Mouse (Mus musculus) embryonic facial prominence, embryonic 15.5 days (tissue): ENCODE measurements at regions not wholly inside any gene's neighbourhood (a gene's known extent, or its start where the extent isn't known, plus 50 kb on each side); places are given as distances from the start of the nearest gene placed in this dataset.

Source experiments
- ATAC-seq: fragments of 200-750 bp; cut with Nextera tagmentation; 2 replicates; pipeline ENCODE4 v1.8.0; 2017; ENCODE audit warnings: low read depth, moderate TSS enrichment; ENCODE audit not compliant: insufficient number of reproducible peaks, low FRiP score, low TSS enrichment
- H3K27ac ChIP-seq: fragments of 300-500 bp; sonication (generic); replicated peaks from 2 replicates; pipeline ENCODE4 v1.5.1; 2015; ENCODE audit warnings: mild to moderate bottlenecking, inconsistent platforms
- H3K27me3 ChIP-seq: fragments of 300-500 bp; sonication (generic); 2 replicates; pipeline ENCODE4 v1.6.1; 2015; ENCODE audit warnings: inconsistent platforms
- H3K36me3 ChIP-seq: fragments of 300-500 bp; sonication (generic); 2 replicates; pipeline ENCODE4 v1.6.1; 2015; ENCODE audit warnings: mild to moderate bottlenecking, inconsistent platforms
- H3K4me1 ChIP-seq: fragments of 300-500 bp; sonication (generic); 2 replicates; pipeline ENCODE4 v1.6.1; 2015; ENCODE audit warnings: inconsistent platforms
- H3K4me2 ChIP-seq: fragments of 300-500 bp; sonication (generic); replicated peaks from 2 replicates; pipeline ENCODE4 v1.6.1; 2015; ENCODE audit warnings: mild to moderate bottlenecking, inconsistent platforms
- H3K4me3 ChIP-seq: fragments of 300-500 bp; sonication (generic); replicated peaks from 2 replicates; pipeline ENCODE4 v1.5.1; 2015; ENCODE audit warnings: mild to moderate bottlenecking, inconsistent platforms
- H3K9ac ChIP-seq: fragments of 300-500 bp; sonication (generic); 2 replicates; pipeline ENCODE4 v1.6.1; 2015; ENCODE audit warnings: inconsistent platforms
- H3K9me3 ChIP-seq: fragments of 300-500 bp; sonication (generic); replicated peaks from 2 replicates; pipeline ENCODE4 v1.6.1; 2016; ENCODE audit warnings: inconsistent platforms
- WGBS: fragments of 180-500 bp; shearing (Covaris S2); methylation state at CpG from one replicate; pipeline ENCODE4 v1.1.7; 2015; 5-methylcytosine and 5-hydroxymethylcytosine counted together

DNA sequence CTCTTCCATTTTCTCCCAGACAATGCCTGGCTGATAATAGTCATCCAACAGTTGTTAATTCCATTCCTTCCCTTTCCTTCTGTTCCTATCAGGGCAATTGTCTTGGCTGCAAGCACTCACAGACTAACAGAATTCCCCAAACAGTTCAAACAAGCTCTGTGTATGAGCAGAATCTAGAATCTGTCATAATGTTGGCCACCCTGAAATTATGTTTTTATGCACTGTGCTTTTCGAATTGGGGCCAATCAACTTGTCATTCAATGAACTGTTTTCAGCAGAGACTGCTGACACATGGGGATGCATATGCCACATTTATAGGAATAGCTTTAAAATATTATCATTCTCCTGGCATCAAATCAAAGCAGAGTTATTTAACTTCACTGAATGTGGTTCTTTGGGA, 235.8 kb upstream of the Tmtc4 start:
- Histone ChIP-seq H3K27me3 (no peaks in the 10 kb centered on the region), H3K4me2 (no peak overlapping the region), H3K4me1 (no peaks in the 10 kb centered on the region), H3K36me3 (no peaks in the 10 kb centered on the region), H3K27ac (no peak overlapping the region), H3K9ac (no peak overlapping the region), H3K9me3 (no peaks in the 10 kb centered on the region), H3K4me3 (no peak overlapping the region)
- ATAC-seq: no peak
- 31% methylated on average over 1 of the region's 1 CpGs for WGBS

DNA sequence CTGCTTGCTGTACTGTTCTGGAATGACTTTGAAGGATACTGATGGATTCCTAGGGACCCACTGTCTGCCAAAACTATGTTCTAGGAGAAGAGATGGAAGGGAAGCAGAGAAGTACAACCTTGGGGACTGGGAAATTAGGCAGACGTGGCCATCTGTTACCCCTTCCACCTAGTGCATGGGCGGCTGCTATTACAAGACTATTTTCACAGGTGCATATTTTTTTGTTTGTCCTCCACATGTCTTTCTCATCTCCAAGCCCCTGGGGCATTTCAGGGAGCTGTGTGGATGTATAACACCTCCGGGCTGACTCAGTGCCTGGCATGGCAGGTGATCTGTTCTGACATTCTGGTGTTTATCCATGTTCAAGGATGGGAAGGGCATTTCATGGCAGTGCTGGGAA, 226.4 kb upstream of the Tmtc4 start:
- no peaks in the 10 kb centered on the region for H3K4me1 ChIP-seq
- H3K4me2 ChIP-seq: no peak overlapping the region
- no peak for ATAC-seq
- H3K4me3 ChIP-seq: no peak overlapping the region
- 63% methylated on average over 3 of the region's 3 CpGs for WGBS
- no peak overlapping the region for H3K27ac ChIP-seq
- H3K27me3 ChIP-seq: no peaks in the 10 kb centered on the region
- no peak overlapping the region for H3K9ac ChIP-seq
- no peaks in the 10 kb centered on the region for H3K9me3 ChIP-seq
- no peaks in the 10 kb centered on the region for H3K36me3 ChIP-seq

DNA sequence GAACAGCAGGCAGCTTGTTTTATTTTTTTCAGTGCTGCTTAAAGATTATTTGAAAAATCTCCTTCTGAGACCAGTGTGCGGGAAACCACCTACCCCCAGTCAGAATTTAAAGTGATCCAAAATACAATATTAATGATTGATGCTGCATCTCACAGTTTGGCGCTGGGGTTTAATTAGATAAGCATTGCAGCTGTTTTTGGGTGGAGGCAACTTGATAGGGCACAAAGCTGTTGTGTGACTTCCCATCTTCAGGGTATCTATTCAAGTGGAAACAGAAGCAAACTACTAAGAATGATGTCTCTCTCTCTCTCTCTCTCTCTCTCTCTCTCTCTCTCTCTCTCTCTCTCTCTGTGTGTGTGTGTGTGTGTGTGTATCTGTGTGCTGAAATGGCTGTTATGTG, 219.0 kb upstream of the Tmtc4 start:
- WGBS: 64% methylated on average over 2 of the region's 2 CpGs
- H3K27ac ChIP-seq: no peak overlapping the region

GRCm38 (mm10) chr14:123202313-123202712, 218.5 kb upstream of the Tmtc4 start:
- Histone ChIP-seq H3K36me3 (no peaks in the 10 kb centered on the region), H3K9me3 (no peaks in the 10 kb centered on the region), H3K9ac (no peak overlapping the region), H3K27ac (peak overlapping the region; percentile 40; the same call in 1 of the 2 replicates), H3K4me3 (no peak overlapping the region), H3K27me3 (no peaks in the 10 kb centered on the region), H3K4me1 (peaks cover 9% of the 10 kb centered on the region; the same call in 1 of the 2 replicates), H3K4me2 (peak overlapping the region; percentile 30)
- 43% methylated on average over 4 of the region's 4 CpGs for WGBS
- no peak for ATAC-seq

More for the DNA sequence above, 219.0 kb upstream of the Tmtc4 start:
- H3K9me3 ChIP-seq: no peaks in the 10 kb centered on the region
- no peak overlapping the region for H3K9ac ChIP-seq
- ATAC-seq: no peak
- H3K36me3 ChIP-seq: no peaks in the 10 kb centered on the region
- peaks cover 9% of the 10 kb centered on the region; the same call in 1 of the 2 replicates for H3K4me1 ChIP-seq
- H3K27me3 ChIP-seq: no peaks in the 10 kb centered on the region
- H3K4me2 ChIP-seq: no peak overlapping the region
- H3K4me3 ChIP-seq: no peak overlapping the region

- H3K4me3 ChIP-seq: no peak overlapping the region
- WGBS: 36% methylated on average over 14 of the region's 14 CpGs
- ATAC-seq: peak; percentile 79
- peaks cover 9% of the 10 kb centered on the region; the same call in 1 of the 2 replicates for H3K4me1 ChIP-seq
- H3K27me3 ChIP-seq: no peaks in the 10 kb centered on the region
- H3K36me3 ChIP-seq: no peaks in the 10 kb centered on the region
- no peak overlapping the region for H3K9ac ChIP-seq
- H3K27ac ChIP-seq: peak overlapping the region; percentile 40; the same call in 1 of the 2 replicates
- H3K9me3 ChIP-seq: no peaks in the 10 kb centered on the region
- peak overlapping the region; percentile 30 for H3K4me2 ChIP-seq
Observed at GRCm38 (mm10) chr14:123201426-123202274, 217.8 kb upstream of the Tmtc4 start.

GRCm38 (mm10) chr14:123199111-123199510, 215.3 kb upstream of the Tmtc4 start:
- WGBS: 39% methylated on average over 3 of the region's 3 CpGs
- no peak for ATAC-seq

GRCm38 (mm10) chr14:123192574-123192973, 208.7 kb upstream of the Tmtc4 start:
- Histone ChIP-seq H3K9me3 (no peaks in the 10 kb centered on the region), H3K4me1 (no peaks in the 10 kb centered on the region), H3K36me3 (no peaks in the 10 kb centered on the region), H3K9ac (no peak overlapping the region), H3K4me2 (no peak overlapping the region), H3K27ac (no peak overlapping the region), H3K4me3 (no peak overlapping the region), H3K27me3 (no peaks in the 10 kb centered on the region)
- ATAC-seq: no peak
- WGBS: 84% methylated on average over 2 of the region's 2 CpGs

More at GRCm38 (mm10) chr14:123199111-123199510, 215.3 kb upstream of the Tmtc4 start:
- H3K36me3 ChIP-seq: no peaks in the 10 kb centered on the region
- no peak overlapping the region for H3K4me3 ChIP-seq
- H3K9me3 ChIP-seq: no peaks in the 10 kb centered on the region
- no peak overlapping the region for H3K4me2 ChIP-seq
- no peaks in the 10 kb centered on the region for H3K27me3 ChIP-seq
- no peak overlapping the region for H3K9ac ChIP-seq
- H3K27ac ChIP-seq: no peak overlapping the region
- peaks cover 9% of the 10 kb centered on the region; the same call in 1 of the 2 replicates for H3K4me1 ChIP-seq

GRCm38 (mm10) chr14:123190729-123191128, 206.9 kb upstream of the Tmtc4 start:
- Histone ChIP-seq H3K36me3 (no peaks in the 10 kb centered on the region), H3K27ac (no peak overlapping the region), H3K27me3 (no peaks in the 10 kb centered on the region), H3K9ac (no peak overlapping the region), H3K4me1 (no peaks in the 10 kb centered on the region), H3K9me3 (no peaks in the 10 kb centered on the region), H3K4me2 (no peak overlapping the region), H3K4me3 (no peak overlapping the region)
- ATAC-seq: no peak

DNA sequence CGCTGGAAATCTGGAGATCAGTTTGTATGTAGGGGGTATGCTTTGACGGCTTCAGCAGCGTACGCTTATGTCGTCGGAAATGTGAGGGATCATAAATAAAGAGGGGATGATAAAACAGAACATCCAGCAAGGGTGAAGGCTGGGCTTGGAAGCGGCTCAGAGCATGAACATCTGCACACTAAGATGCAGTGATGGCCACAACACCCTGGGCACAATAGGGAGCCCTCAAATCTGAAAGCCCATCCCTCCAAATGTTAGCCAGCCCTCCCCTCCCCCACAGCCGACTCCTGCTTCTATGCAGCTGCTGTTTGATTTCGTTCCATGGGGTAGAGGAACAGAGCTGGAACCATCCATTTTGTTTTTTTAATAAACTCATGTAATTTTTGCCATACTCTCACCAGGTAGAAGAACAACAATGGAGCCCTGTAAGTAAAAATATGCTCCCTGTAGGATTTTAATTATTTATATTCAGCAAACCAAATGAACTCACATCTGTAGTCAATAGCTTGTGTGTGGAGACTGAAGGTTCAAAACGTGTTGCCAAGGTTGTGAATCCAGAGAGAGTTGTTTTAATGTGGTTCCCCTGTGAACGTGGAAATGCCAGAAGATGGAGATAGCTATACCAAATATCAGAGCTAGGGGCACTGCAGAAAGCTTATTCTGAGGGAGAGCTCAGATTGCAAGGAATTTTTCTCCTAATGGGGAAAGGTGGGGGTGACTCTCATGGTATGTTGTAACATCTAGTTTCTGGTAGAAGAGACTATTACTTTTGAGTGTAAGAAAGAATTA, 203.6 kb upstream of the Tmtc4 start:
- Histone ChIP-seq H3K36me3 (no peaks in the 10 kb centered on the region), H3K4me1 (no peaks in the 10 kb centered on the region), H3K4me3 (no peak overlapping the region), H3K27ac (no peak overlapping the region), H3K4me2 (no peak overlapping the region), H3K9me3 (no peaks in the 10 kb centered on the region), H3K9ac (no peak overlapping the region), H3K27me3 (no peaks in the 10 kb centered on the region)
- WGBS: 56% methylated on average over 11 of the region's 11 CpGs
- no peak for ATAC-seq

- ATAC-seq: peak; percentile 69; the same call in 1 of the 2 replicates
- Histone ChIP-seq H3K4me1 (no peaks in the 10 kb centered on the region), H3K9ac (no peak overlapping the region), H3K27me3 (no peaks in the 10 kb centered on the region), H3K9me3 (no peaks in the 10 kb centered on the region), H3K4me2 (no peak overlapping the region), H3K36me3 (no peaks in the 10 kb centered on the region), H3K27ac (no peak overlapping the region), H3K4me3 (no peak overlapping the region)
- WGBS: 21% methylated on average over 2 of the region's 2 CpGs
Observed at GRCm38 (mm10) chr14:123173183-123173582, 189.3 kb upstream of the Tmtc4 start.

DNA sequence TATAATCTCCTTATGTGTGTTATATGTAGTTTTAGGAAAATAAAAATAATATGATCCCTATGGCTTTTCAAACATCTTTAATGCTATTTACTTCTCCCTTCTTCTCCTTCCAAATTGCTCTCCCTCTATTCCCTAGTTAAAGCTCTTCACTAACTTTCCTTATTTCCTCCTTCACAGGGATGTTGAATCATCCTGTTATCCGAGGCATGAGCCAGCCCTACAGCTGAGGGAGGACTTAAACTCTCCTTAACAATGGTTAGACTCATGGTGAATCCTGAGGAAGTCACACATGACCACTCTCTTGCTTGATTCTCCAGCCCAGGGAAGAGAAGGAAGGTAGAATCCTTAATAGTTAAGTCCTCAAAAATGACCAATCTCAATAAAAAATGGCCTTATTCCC, 188.0 kb upstream of the Tmtc4 start:
- 19% methylated on average over 1 of the region's 1 CpGs for WGBS
- H3K4me1 ChIP-seq: no peaks in the 10 kb centered on the region
- H3K27ac ChIP-seq: no peak overlapping the region

More for the DNA sequence above, 188.0 kb upstream of the Tmtc4 start:
- Histone ChIP-seq H3K36me3 (no peaks in the 10 kb centered on the region), H3K27me3 (no peaks in the 10 kb centered on the region), H3K4me3 (no peak overlapping the region), H3K9me3 (no peaks in the 10 kb centered on the region), H3K9ac (no peak overlapping the region), H3K4me2 (no peak overlapping the region)
- no peak for ATAC-seq
